Mouse (Mus musculus) bone marrow macrophage, adult 2 months (primary cell): Measurements from ENCODE around the gene Adgra3.

Experiments used
- CTCF ChIP-seq: IDR thresholded peaks from 2 replicates; pipeline ENCODE4 v1.5.1; 2012; ENCODE audit warnings: low read depth, mild to moderate bottlenecking, low read length, moderate library complexity
- POLR2A ChIP-seq: IDR thresholded peaks from 2 replicates; pipeline ENCODE4 v1.6.1; 2012; ENCODE audit warnings: mild to moderate bottlenecking, low read depth, low read length, borderline replicate concordance

DNA sequence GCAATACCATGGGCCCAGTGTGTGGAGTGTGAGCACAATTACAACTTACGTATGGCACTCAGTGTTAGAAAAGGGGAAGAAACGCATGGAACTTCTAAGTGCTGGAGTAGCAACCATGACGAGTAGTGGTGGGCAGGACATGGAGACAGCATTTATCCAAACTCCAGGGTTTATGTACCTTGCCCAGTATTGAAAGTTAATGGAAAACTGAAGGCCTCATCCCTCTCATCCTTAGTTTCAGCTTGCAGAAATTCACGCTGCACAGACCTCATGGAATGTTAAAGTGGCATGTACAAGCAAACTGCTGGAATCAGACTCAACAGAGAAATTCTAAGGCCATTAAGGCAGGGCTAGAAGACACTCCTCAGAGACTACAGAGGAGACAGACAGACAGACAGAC, 84.6 kb downstream of the Adgra3 start:
- TF ChIP-seq CTCF (no peak), POLR2A (no peak)
